Mouse (Mus musculus) left cerebral cortex, adult 2 months (tissue): Measurements from ENCODE around the gene Mtmr1. TPM values are rescaled to one million over a fixed set of nuclear protein-coding genes. Genes with fewer than 3 reads are reported as not detected.
"Not testable (repeated sequence)": the region's sequence is repeated elsewhere in the genome, so short reads cannot be mapped to it uniquely, and the experiment has no call there.

Experiments used
- DNase-seq, 2 experiments: peaks; one replicate each; pipeline ENCODE4 v3.0.0; 2021 to 2022; ENCODE audit warnings: low spot score in 2 of 2, mixed read lengths in 1 of 2; ENCODE audit errors: extremely low spot score in 1 of 2
- H3K27ac ChIP-seq: fragments of 200-600 bp; 2 replicates; pipeline ENCODE4 v1.8.1; 2022
- H3K4me3 ChIP-seq: fragments of 200-600 bp; 2 replicates; pipeline ENCODE4 v1.8.1; 2022
- CTCF ChIP-seq: fragments of 200-600 bp; IDR thresholded peaks from 2 replicates; pipeline ENCODE4 v1.8.1; 2022; ENCODE audit warnings: antibody characterized with exemption, mild to moderate bottlenecking, moderate library complexity
- intact Hi-C: fragments of 180-260 bp; cut with DNase I; formaldehyde crosslinking; loops from one replicate; pipeline ENCODE4 v1.15.1; 2025
- long read RNA-seq, 2 experiments: library from polyadenylated mRNA; stranded (forward); transcript quantifications; one replicate each; pipeline ENCODE4 v2.0.0; 2021; ENCODE audit warnings: borderline mapping rate in 2 of 2
- total RNA-seq, 2 experiments: library from RNA; stranded (reverse); gene quantifications; 2 replicates each; pipeline ENCODE4 v1.2.3; 2021

The Mtmr1 gene
- 10 to 100 TPM; 44.4 to 47.4 TPM for total RNA-seq
- long read RNA-seq, experiment 1, full-length matches to known transcripts: 1 of 70 reads
- long read RNA-seq, experiment 1, partial matches to known transcripts: 4 of 70 reads
- long read RNA-seq, experiment 1, other reads (novel, unspliced or antisense): 65 of 70 reads
- long read RNA-seq, experiment 2, full-length matches to known transcripts: 3 of 52 reads
- long read RNA-seq, experiment 2, partial matches to known transcripts: 1 of 52 reads
- long read RNA-seq, experiment 2, other reads (novel, unspliced or antisense): 48 of 52 reads

DNA sequence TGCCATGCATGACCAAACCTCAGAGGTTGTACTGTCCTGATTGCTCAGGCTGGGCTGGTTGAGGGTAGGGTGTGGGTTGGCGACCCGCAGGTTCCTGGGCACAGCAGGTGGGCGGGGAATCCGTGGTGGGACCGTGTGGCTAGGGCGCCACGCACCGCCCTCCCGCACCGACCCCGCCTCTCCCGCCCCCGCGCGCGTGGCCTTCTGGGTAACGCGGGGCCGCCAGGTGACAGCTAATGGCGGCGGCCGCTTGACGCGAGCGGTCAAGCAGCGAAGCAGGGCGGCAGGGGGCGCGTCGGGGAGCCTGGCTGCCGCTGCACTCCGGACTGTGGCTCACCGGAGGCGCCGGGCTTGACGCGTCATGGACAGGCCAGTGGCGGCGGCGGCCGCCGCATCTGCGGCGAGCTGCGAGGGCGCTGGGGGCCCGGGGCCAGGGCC, at the start of gene Mtmr1:
Gene Mtmr1 (plus strand): TSS at position 207 of the 438 bp plus-strand sequence.
- peak; percentile 75 to 81 for DNase-seq
- Histone ChIP-seq H3K27ac (peak within 1 kb of the TSS; percentile 91), H3K4me3 (peak within 1 kb of the TSS; percentile 66)
- peak; percentile 34 for TF ChIP-seq CTCF
- intact Hi-C loops: loop anchor here (5.0 to 10.0 kb wide), 2 partner anchors 52 to 890 kb away; partner anchors contain the start of gene Tmem185a

DNA sequence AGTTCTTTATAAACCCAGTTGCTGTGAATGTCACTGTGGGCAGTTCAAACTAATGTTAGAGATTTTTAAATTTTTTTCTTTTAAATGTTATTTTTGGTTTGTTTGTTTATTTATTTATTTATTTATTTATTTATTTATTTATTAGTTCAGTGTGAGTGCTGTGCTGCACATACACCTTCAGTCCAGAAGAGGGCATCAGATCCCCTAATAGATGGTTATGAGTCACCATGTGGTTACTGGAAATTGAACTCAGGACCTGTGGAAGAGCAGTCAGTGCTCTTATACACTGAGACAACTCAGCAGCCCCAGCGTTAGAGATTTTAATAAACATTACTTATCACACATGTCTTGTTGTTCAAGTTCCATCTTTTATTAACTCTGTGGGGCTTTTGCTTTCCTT, 12.5 kb upstream of the Mtmr1 start:
- peak; percentile 15 for TF ChIP-seq CTCF
- H3K27ac ChIP-seq: no peak overlapping the region
- DNase-seq: no peak
- H3K4me3 ChIP-seq: no peak overlapping the region
- intact Hi-C loops: no loop called here

DNA sequence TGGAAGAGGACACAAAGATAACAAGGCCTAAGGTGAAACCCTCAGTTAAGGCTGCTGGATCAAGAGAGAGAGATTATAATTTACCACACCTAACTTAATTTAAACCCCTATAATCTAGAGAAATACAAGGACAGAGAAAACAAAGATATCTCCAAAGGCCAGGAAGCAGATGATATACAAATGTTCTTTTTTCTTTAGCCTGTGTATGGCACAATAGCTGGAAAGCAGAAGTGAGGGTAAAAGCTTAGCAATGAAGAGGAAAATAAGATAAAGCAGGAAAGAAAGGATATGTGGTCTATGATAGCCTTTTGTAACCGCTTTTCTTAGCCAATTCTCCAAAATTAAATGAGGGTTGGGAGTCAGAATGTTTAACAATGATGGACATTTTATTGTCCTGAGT, 9.2 kb upstream of the Mtmr1 start:
- no peak overlapping the region for H3K4me3 ChIP-seq
- no peak for DNase-seq
- no peak for TF ChIP-seq CTCF
- intact Hi-C loops: no loop called here
- H3K27ac ChIP-seq: no peak overlapping the region

DNA sequence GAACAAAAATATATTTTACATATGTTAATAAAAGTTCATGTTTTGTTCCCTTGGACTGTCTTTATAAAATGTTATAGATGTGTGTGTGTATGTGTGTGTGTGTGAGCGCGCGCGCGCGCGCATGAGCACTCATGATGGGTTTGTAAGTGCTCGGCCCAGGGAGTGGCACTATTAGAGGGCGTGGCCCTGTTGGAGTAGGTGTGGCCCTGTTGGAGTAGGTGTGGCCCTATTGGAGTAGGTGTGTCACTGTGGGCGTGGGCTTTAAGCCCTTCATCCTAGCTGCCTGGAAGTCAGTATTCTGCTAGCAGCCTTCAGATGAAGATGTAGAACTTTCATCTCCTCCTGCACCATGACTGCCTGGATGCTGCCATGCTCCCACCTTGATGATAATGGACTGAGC, 2.8 kb upstream of the Mtmr1 start:
- H3K4me3 ChIP-seq, DNase-seq, H3K27ac ChIP-seq: not testable (repeated sequence)
- intact Hi-C loops: loop anchor here (5.0 to 10.0 kb wide), 2 partner anchors 49 to 887 kb away; partner anchors contain the start of gene Tmem185a

DNA sequence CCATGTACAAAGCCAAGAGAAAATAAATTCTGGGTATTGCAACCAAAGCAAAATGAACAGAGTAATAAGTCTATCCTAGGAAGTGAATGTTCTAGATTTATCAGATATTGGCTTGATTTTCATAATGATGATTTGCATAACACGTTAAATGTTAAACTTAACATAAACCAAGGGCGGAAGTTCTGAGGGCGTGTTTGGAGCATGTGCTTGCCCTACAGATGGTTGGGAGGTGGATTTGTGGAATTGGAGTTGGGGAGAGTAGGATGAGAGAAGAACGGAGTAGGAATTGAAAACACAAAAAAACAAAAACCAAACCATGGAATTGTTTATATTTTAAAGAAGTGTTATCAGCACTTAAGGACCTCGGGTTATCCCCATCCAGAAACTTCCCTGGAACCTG, 498 bp upstream of the Mtmr1 start:
- DNase-seq: peak in 1 of 2 experiments; percentile 16
- Histone ChIP-seq H3K4me3 (peak overlapping the region; percentile 66), H3K27ac (peak overlapping the region; percentile 91)
- intact Hi-C loops: loop anchor here (5.0 to 10.0 kb wide), 2 partner anchors 52 to 889 kb away; partner anchors contain the start of gene Tmem185a
- TF ChIP-seq CTCF: no peak

DNA sequence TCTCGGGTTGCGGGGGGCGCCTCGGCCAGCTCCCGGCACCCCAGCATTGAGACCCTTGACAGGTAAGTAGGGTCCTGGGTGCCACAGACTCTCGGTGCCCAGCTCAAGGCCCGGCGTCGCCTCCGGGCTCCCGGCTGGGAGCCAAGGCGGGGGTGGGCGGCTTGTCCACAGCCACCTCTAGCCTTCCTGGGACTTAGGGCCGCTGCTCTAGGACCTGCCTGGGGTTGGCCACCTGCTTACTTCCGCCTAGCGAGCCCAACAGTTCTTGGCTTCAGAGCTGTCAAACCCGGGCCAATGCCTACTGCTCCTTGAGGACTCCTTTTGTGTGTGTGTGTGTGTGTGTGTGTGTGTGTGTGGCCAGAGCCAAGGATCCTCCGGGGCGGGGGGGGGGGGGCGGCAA, 451 bp downstream of the Mtmr1 start:
- intact Hi-C loops: loop anchor here (5.0 to 10.0 kb wide), 2 partner anchors 313 to 890 kb away; partner anchors contain the start of genes Mamld1 and Tmem185a
- H3K4me3 ChIP-seq: peak overlapping the region; percentile 66
- peak overlapping the region; percentile 91 for H3K27ac ChIP-seq
- no peak for TF ChIP-seq CTCF
- DNase-seq: peak; percentile 10 to 20

DNA sequence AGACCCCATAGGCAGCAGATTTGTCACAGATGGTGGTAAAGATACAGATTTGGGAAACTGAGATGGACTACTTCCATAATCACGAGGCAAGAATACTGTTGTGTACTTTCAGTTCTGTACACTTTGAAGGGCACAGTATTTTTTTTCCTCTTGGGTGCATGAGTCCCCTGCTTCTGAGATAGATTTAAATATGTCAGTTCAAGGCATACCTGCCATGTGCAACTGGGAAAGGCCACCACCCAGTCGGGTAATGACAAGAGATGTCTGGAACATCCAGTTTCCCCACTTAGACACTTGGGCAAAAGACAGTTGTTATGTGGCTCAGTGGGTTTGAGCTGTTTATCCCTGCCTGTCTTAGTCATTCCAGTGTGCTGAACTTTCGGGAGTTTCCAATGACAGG, 950 bp downstream of the Mtmr1 start:
- no peak for DNase-seq
- TF ChIP-seq CTCF: no peak
- intact Hi-C loops: loop anchor here (5.0 to 10.0 kb wide), 2 partner anchors 313 to 891 kb away; partner anchors contain the start of genes Mamld1 and Tmem185a

DNA sequence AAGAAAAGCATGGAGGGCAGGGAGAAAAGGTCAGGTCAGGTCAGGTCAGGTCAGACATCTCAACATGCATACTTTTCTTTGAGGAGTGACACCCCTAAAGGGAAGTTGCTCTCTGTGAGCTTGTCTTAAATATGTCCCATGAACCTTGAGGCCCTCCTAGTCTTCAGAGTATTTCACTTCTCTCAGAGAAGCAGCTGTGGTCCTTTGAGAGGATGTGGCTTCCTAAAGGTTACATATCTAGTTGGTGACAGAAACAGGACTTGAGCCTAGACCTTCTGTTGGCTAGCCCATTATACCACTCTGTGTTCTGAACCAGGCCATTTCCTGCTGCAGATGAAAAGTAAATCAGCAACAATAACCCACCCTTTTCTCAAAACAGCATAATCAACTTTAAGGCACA, 2.4 kb downstream of the Mtmr1 start:
- no peak overlapping the region for H3K27ac ChIP-seq
- DNase-seq: no peak
- intact Hi-C loops: loop anchor here (5.0 to 10.0 kb wide), 2 partner anchors 315 to 892 kb away; partner anchors contain the start of genes Mamld1 and Tmem185a
- TF ChIP-seq CTCF: no peak
- no peak overlapping the region for H3K4me3 ChIP-seq

More for the DNA sequence above, 950 bp downstream of the Mtmr1 start:
- peak overlapping the region; percentile 66 for H3K4me3 ChIP-seq
- H3K27ac ChIP-seq: peak overlapping the region; percentile 36; the same call in 1 of the 2 replicates

DNA sequence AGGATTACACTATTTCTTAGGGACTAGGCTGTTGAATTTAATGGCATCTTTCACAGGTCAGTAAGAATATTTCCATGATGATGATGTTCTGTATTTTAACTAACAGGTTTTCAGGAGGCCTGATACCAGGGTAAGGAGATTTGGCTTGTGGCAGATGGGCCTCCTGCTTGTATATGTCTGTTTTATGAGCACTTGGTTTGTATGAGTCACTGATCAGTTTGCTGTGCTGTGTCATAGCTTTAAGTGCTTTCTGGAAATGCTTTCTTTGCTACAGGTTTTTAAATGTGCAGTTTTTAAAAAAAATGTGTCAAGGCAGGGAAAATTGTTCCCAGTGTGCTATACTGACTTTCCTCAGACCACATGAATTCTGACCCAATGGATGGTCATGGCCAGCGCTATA, 12.2 kb downstream of the Mtmr1 start:
- H3K27ac ChIP-seq: no peak overlapping the region
- TF ChIP-seq CTCF: no peak
- no peak overlapping the region for H3K4me3 ChIP-seq
- intact Hi-C loops: no loop called here
- no peak for DNase-seq

DNA sequence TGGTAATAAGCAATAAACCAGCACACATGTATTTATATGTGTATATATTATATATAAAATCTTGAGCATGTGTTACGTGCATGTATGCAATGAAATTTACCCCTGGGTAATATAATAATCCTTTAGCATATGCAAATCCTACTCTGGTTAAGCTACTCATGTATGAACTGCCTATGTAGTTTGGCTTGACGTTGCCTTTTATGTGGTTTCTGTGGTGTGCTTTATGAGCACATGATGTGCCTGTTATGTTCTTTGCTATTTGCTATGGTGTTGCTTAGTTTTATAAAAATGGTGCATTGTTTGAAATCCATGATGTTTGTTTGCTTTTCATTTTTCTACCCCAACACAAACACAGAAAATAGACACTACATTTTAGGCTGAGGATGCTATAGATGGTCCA, 13.9 kb downstream of the Mtmr1 start:
- no peak for DNase-seq
- no peak overlapping the region for H3K27ac ChIP-seq
- no peak for TF ChIP-seq CTCF
- intact Hi-C loops: no loop called here
- H3K4me3 ChIP-seq: no peak overlapping the region

DNA sequence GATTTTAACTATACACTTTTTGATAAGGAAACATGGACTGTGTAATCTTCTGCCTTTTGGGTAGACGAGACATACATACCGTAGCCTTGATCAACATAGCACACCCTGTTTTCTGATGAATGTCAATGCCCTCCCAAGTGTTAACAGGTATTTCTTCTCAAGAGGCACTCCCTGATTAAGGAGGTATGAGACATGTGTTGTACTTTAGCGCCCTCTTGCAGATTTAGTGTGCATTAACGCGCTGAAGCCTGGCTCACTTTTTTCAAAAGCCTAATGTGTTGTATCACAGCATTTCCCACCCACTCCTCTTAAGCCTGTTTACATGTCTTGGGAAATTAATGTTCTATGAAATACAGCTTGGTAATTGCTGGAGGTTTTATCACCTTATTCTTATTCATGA, 17.0 kb downstream of the Mtmr1 start:
- peak; percentile 10 to 19 for DNase-seq
- Histone ChIP-seq H3K27ac (no peak overlapping the region), H3K4me3 (no peak overlapping the region)
- intact Hi-C loops: loop anchor here (5.0 kb wide), 1 partner anchor 799 kb away; no protein-coding TSS in a partner anchor
- peak; percentile 58 for TF ChIP-seq CTCF

DNA sequence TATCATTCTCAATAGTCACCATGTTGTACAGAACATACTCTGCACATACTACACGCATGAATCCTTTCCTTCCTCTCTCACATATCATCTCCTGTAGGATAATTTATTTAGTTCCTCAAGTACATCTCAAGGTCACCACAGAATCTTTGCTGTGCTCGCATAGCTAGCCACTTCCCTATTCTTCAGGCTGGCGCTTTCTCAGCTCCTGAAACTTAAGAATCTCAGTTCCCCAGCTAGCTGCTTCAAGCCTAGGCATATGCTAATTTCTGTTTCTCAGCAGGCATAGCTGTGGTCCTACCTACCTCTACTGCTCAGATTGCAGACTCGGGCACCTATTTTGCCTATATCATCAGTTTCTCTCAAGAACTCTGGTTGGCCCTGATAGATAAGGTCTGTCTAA, 31.8 kb downstream of the Mtmr1 start:
- intact Hi-C loops: no loop called here
- Histone ChIP-seq H3K4me3 (no peak overlapping the region), H3K27ac (no peak overlapping the region)
- TF ChIP-seq CTCF: no peak
- DNase-seq: no peak
